ENCODE assay signal across 8 mouse cellular contexts in the genomic region with DNA sequence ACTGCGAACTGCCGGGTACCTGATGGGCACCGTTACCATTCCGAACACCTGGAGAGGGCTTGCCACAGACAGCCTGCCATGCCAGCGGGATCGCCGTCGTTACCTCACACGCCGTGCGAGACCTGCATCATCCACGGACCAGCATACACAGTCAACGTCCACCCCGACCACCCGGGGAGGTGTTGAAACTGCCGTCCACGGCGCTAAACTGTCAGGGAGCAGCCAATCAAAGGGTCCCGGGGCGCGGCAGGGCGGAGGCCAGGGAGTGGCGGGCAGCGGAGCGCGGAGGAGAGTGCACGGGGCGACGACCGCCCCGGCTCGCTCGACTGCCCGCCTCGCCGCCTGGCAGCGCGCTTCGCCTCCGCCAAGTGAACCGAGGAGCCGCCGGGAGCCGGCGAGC. TPM values are rescaled to one million over a fixed set of nuclear protein-coding genes. Genes with fewer than 3 reads are reported as not detected.
DNase-seq lines count a peak whose midpoint lies in the region; ATAC-seq lines count a peak whose summit lies in the region.

No protein-coding gene starts in this region.

- peak; percentile 58 for DNase-seq in CD4-positive, CD25-positive, alpha-beta regulatory T cell, adult 2 months (ENCODE audit: low read depth, low spot score)
- peak; percentile 10 to 52 for DNase-seq in adrenal gland, postnatal 4 days (ENCODE audit: low spot score in 2 of 2)
- peak; percentile 89 for DNase-seq in heart, embryonic 10.5 days (ENCODE audit: low spot score)
- peak; percentile 53 for DNase-seq in kidney, adult 9 months
- peak; percentile 60 to 66 for DNase-seq in lung, adult 18-20 months
- DNase-seq in testis, postnatal 10 days (ENCODE audit: low spot score): peak; percentile 71

- H3K4me3 ChIP-seq in embryonic facial prominence, embryonic 15.5 days (replicated peaks): peak overlapping the region; percentile 77
- peak overlapping the region; percentile 92 for H3K4me3 ChIP-seq in heart, embryonic 10.5 days
- H3K4me3 ChIP-seq in neural tube, embryonic 13.5 days: peak overlapping the region; percentile 80

- ATAC-seq in embryonic facial prominence, embryonic 15.5 days (ENCODE audit: insufficient number of reproducible peaks, low FRiP score, low TSS enrichment, low read depth): peak; percentile 81
- peak; percentile 82 for ATAC-seq in neural tube, embryonic 13.5 days (ENCODE audit: low read depth)

- H3K27ac ChIP-seq in embryonic facial prominence, embryonic 15.5 days (replicated peaks): peak overlapping the region; percentile 58
- H3K27ac ChIP-seq in heart, embryonic 10.5 days: peak overlapping the region; percentile 92
- peak overlapping the region; percentile 84 for H3K27ac ChIP-seq in neural tube, embryonic 13.5 days (replicated peaks)

- under 1% methylated on average over 40 of the region's 45 CpGs for WGBS in embryonic facial prominence, embryonic 15.5 days
- WGBS in heart, embryonic 10.5 days: under 1% methylated on average over 45 of the region's 45 CpGs
- WGBS in neural tube, embryonic 13.5 days: under 1% methylated on average over 45 of the region's 45 CpGs

- H3K4me2 ChIP-seq in embryonic facial prominence, embryonic 15.5 days (replicated peaks): peak overlapping the region; percentile 79
- peak overlapping the region; percentile 80 for H3K4me2 ChIP-seq in neural tube, embryonic 13.5 days

- H3K36me3 ChIP-seq in embryonic facial prominence, embryonic 15.5 days: no peaks in the 10 kb centered on the region
- H3K36me3 ChIP-seq in heart, embryonic 10.5 days: no peaks in the 10 kb centered on the region
- no peaks in the 10 kb centered on the region for H3K36me3 ChIP-seq in neural tube, embryonic 13.5 days

- H3K9ac ChIP-seq in embryonic facial prominence, embryonic 15.5 days: peak overlapping the region; percentile 66
- peak overlapping the region; percentile 89 for H3K9ac ChIP-seq in neural tube, embryonic 13.5 days

- H3K27me3 ChIP-seq in embryonic facial prominence, embryonic 15.5 days: no peaks in the 10 kb centered on the region
- H3K27me3 ChIP-seq in heart, embryonic 10.5 days (ENCODE audit: insufficient read depth, poor library complexity, severe bottlenecking): no peaks in the 10 kb centered on the region
- no peaks in the 10 kb centered on the region for H3K27me3 ChIP-seq in neural tube, embryonic 13.5 days

- H3K4me1 ChIP-seq in embryonic facial prominence, embryonic 15.5 days: peaks cover 20% of the 10 kb centered on the region
- peaks cover 13% of the 10 kb centered on the region for H3K4me1 ChIP-seq in heart, embryonic 10.5 days
- H3K4me1 ChIP-seq in neural tube, embryonic 13.5 days (replicated peaks): peaks cover 37% of the 10 kb centered on the region

- no peaks in the 10 kb centered on the region for H3K9me3 ChIP-seq in embryonic facial prominence, embryonic 15.5 days (replicated peaks)
- H3K9me3 ChIP-seq in heart, embryonic 10.5 days: no peaks in the 10 kb centered on the region
- H3K9me3 ChIP-seq in neural tube, embryonic 13.5 days: no peaks in the 10 kb centered on the region

RNA-seq across cellular contexts. Expression of gene Agtpbp1, which starts 28.4 kb away (rescaled TPM):
- total RNA-seq in adrenal gland, postnatal 4 days (2021): 10 to 100 TPM; 44.2 to 44.3 TPM
- 16.3 and 20.4 TPM in 2 replicates for polyA plus RNA-seq in embryonic facial prominence, embryonic 15.5 days (2015; fragmentation: Nextera tagmentation; extraction: Ambion mirVana)
- polyA plus RNA-seq in heart, embryonic 10.5 days (2016; fragmentation: Nextera tagmentation; extraction: Ambion mirVana): 8.8 and 14.4 TPM in 2 replicates
- 64.8 and 66.2 TPM in 2 replicates for polyA plus RNA-seq in neural tube, embryonic 13.5 days (2015; fragmentation: Nextera tagmentation; extraction: Ambion mirVana)

RNA-seq across cellular contexts. Expression of gene Naa35, which starts 28.4 kb away (rescaled TPM):
- total RNA-seq in adrenal gland, postnatal 4 days (2021): 10 to 100 TPM; 67.8 to 74.0 TPM
- polyA plus RNA-seq in embryonic facial prominence, embryonic 15.5 days (2015; fragmentation: Nextera tagmentation; extraction: Ambion mirVana): 74.7 and 92.9 TPM in 2 replicates
- polyA plus RNA-seq in heart, embryonic 10.5 days (2016; fragmentation: Nextera tagmentation; extraction: Ambion mirVana): 78.9 and 92.6 TPM in 2 replicates
- 130 and 139 TPM in 2 replicates for polyA plus RNA-seq in neural tube, embryonic 13.5 days (2015; fragmentation: Nextera tagmentation; extraction: Ambion mirVana)

Comparison
In these comparisons a context has a peak if more than half of its experiments do, and no peak if none do; other contexts are left out.
1. Peak in every context shown above with its lines: DNase-seq, ATAC-seq, H3K4me3 ChIP-seq and H3K27ac ChIP-seq.
2. DNase-seq: peak in every context shown above with its lines; median percentile 89 in heart, embryonic 10.5 days; 71 in testis, postnatal 10 days; 63 in lung, adult 18-20 months; 58 in CD4-positive, CD25-positive, alpha-beta regulatory T cell, adult 2 months; 53 in kidney, adult 9 months; 31 in adrenal gland, postnatal 4 days.